Mouse (Mus musculus) limb, embryonic 12.5 days (tissue): ENCODE results near the gene Abcc1. TPM values are rescaled to one million over a fixed set of nuclear protein-coding genes. Genes with fewer than 3 reads are reported as not detected.

Experiments used
- ATAC-seq: fragments of 200-750 bp; cut with Nextera tagmentation; 2 replicates; pipeline ENCODE4 v1.8.0; 2017; ENCODE audit warnings: low read depth, moderate TSS enrichment; ENCODE audit not compliant: insufficient number of reproducible peaks, insufficient read depth, low FRiP score, low TSS enrichment
- H3K27ac ChIP-seq: fragments of 300-500 bp; sonication (generic); 2 replicates; pipeline ENCODE4 v1.5.1; 2016; ENCODE audit warnings: mild to moderate bottlenecking, moderate library complexity
- H3K27me3 ChIP-seq: fragments of 300-500 bp; sonication (generic); 2 replicates; pipeline ENCODE4 v1.6.1; 2016; ENCODE audit warnings: mild to moderate bottlenecking, moderate library complexity
- H3K36me3 ChIP-seq: fragments of 300-500 bp; sonication (generic); 2 replicates; pipeline ENCODE4 v1.6.1; 2016; ENCODE audit warnings: mild to moderate bottlenecking, moderate library complexity
- H3K4me1 ChIP-seq: fragments of 300-500 bp; sonication (generic); replicated peaks from 2 replicates; pipeline ENCODE4 v1.6.1; 2016
- H3K4me2 ChIP-seq: fragments of 300-500 bp; sonication (generic); 2 replicates; pipeline ENCODE4 v1.6.1; 2016; ENCODE audit warnings: mild to moderate bottlenecking, moderate library complexity
- H3K4me3 ChIP-seq: fragments of 300-500 bp; sonication (generic); replicated peaks from 2 replicates; pipeline ENCODE4 v1.5.1; 2016; ENCODE audit warnings: mild to moderate bottlenecking
- H3K9ac ChIP-seq: fragments of 300-500 bp; sonication (generic); replicated peaks from 2 replicates; pipeline ENCODE4 v1.6.1; 2016; ENCODE audit warnings: mild to moderate bottlenecking, moderate library complexity
- H3K9me3 ChIP-seq: fragments of 300-500 bp; sonication (generic); 2 replicates; pipeline ENCODE4 v1.6.1; 2016; ENCODE audit warnings: mild to moderate bottlenecking, moderate library complexity
- WGBS: fragments of 180-500 bp; shearing (Covaris S2); methylation state at CpG from one replicate; pipeline ENCODE4 v1.1.7; 2016; 5-methylcytosine and 5-hydroxymethylcytosine counted together
- polyA plus RNA-seq: library from polyadenylated mRNA; unstranded; fragments of >200 nt; fragmentation: Nextera tagmentation; extraction: Ambion mirVana; gene quantifications from 2 replicates; pipeline ENCODE4 v1.2.1, GENCODE M21; 2016

Gene Abcc1
- polyA plus RNA-seq, 1 experiment from 2014 or later, result 9.6 TPM

- 47% methylated on average over 6 of the region's 6 CpGs for WGBS
Measured at GRCm38 (mm10) chr16:14444059-14444855, 82.9 kb downstream of the Abcc1 start.

DNA sequence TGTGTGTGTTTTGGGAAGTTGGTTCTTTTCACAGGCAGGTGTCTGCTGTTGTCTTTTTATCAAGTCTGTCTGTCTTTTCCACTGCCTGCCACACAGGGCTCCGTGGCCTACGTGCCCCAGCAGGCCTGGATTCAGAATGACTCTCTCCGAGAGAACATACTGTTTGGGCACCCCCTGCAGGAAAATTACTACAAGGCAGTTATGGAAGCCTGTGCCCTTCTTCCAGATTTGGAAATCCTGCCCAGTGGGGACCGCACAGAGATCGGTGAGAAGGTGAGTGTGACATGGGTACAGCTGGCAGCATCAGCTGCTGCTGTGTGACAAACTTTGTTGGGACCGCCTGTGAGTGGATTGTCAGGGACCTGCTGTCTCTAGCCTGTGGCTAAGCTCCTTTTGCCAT lies 83.8 kb downstream of the Abcc1 start:
- Histone ChIP-seq H3K9me3 (no peaks in the 10 kb centered on the region), H3K4me3 (no peak overlapping the region), H3K9ac (no peak overlapping the region), H3K36me3 (peaks cover 43% of the 10 kb centered on the region), H3K4me1 (peaks cover 15% of the 10 kb centered on the region), H3K27ac (no peak overlapping the region), H3K27me3 (no peaks in the 10 kb centered on the region), H3K4me2 (no peak overlapping the region)
- no peak for ATAC-seq
- 89% methylated on average over 6 of the region's 6 CpGs for WGBS

More at GRCm38 (mm10) chr16:14444059-14444855, 82.9 kb downstream of the Abcc1 start:
- H3K27me3 ChIP-seq, result no peaks in the 10 kb centered on the region
- H3K9ac ChIP-seq, result no peak overlapping the region
- H3K4me3 ChIP-seq, result no peak overlapping the region
- no peaks in the 10 kb centered on the region for H3K9me3 ChIP-seq
- peaks cover 15% of the 10 kb centered on the region for H3K4me1 ChIP-seq
- peaks cover 42% of the 10 kb centered on the region for H3K36me3 ChIP-seq
- H3K4me2 ChIP-seq, result no peak overlapping the region
- peak; percentile 61; the same call in 1 of the 2 replicates for ATAC-seq
- H3K27ac ChIP-seq, result peak overlapping the region; percentile 57

DNA sequence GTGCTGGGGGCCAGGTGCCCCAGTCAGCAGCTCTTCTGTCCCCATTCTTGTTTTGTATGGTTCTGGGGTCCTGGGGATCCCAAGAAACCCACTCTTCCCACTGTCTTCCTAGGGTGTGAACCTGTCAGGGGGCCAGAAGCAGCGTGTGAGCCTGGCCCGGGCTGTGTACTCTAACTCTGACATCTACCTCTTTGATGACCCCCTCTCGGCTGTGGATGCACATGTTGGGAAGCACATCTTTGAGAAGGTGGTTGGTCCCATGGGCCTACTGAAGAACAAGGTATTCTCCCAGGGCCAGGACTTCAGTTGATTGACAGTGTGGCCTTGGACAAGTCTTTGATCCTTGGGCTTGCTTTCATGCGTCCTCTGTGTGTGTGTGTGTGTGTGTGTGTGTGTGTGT lies 86.0 kb downstream of the Abcc1 start:
- Histone ChIP-seq H3K4me2 (no peak overlapping the region), H3K36me3 (peaks cover 41% of the 10 kb centered on the region), H3K27me3 (no peaks in the 10 kb centered on the region), H3K4me3 (no peak overlapping the region), H3K4me1 (peaks cover 15% of the 10 kb centered on the region), H3K9ac (no peak overlapping the region), H3K27ac (no peak overlapping the region), H3K9me3 (no peaks in the 10 kb centered on the region)
- 93% methylated on average over 4 of the region's 4 CpGs for WGBS
- no peak for ATAC-seq

GRCm38 (mm10) chr16:14448307-14448706 lies 86.9 kb downstream of the Abcc1 start:
- Histone ChIP-seq H3K4me2 (no peak overlapping the region), H3K9me3 (no peaks in the 10 kb centered on the region), H3K4me1 (peaks cover 13% of the 10 kb centered on the region), H3K36me3 (peaks cover 35% of the 10 kb centered on the region), H3K4me3 (no peak overlapping the region), H3K27ac (no peak overlapping the region), H3K9ac (no peak overlapping the region), H3K27me3 (no peaks in the 10 kb centered on the region)
- WGBS, result 94% methylated on average over 8 of the region's 8 CpGs
- no peak for ATAC-seq

DNA sequence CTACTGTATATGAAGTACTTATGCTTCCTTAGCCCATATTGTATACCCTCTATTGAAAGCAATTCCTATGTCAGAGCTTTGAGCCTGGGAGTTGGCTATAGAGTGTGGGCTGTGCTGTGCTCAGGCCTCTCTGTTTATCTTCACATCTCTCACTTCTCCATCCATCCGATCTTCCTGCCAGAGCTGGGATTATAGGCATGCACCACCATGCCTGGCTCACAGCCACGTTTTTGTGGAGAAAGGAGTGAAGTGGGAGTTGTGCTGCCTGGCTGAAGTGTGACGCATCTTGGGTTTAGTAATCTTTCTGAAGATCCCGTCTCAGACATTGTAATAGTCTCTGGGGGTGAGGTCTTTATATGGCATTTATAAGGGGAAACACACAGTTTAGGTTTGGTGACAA lies 88.5 kb downstream of the Abcc1 start:
- no peak overlapping the region for H3K4me3 ChIP-seq
- WGBS, result 88% methylated on average over 4 of the region's 4 CpGs
- ATAC-seq, result no peak
- no peaks in the 10 kb centered on the region for H3K9me3 ChIP-seq
- peaks cover 39% of the 10 kb centered on the region for H3K36me3 ChIP-seq
- no peaks in the 10 kb centered on the region for H3K4me1 ChIP-seq
- no peaks in the 10 kb centered on the region for H3K27me3 ChIP-seq
- no peak overlapping the region for H3K4me2 ChIP-seq
- H3K27ac ChIP-seq, result no peak overlapping the region
- no peak overlapping the region for H3K9ac ChIP-seq

GRCm38 (mm10) chr16:14451374-14452046 lies 90.2 kb downstream of the Abcc1 start:
- H3K36me3 ChIP-seq, result peaks cover 30% of the 10 kb centered on the region
- no peak overlapping the region for H3K4me3 ChIP-seq
- no peaks in the 10 kb centered on the region for H3K27me3 ChIP-seq
- 63% methylated on average over 5 of the region's 5 CpGs for whole genome bisulfite sequencing
- no peaks in the 10 kb centered on the region for H3K4me1 ChIP-seq
- ATAC-seq, result no peak
- no peak overlapping the region for H3K4me2 ChIP-seq
- no peak overlapping the region for H3K9ac ChIP-seq
- no peaks in the 10 kb centered on the region for H3K9me3 ChIP-seq
- H3K27ac ChIP-seq, result no peak overlapping the region

DNA sequence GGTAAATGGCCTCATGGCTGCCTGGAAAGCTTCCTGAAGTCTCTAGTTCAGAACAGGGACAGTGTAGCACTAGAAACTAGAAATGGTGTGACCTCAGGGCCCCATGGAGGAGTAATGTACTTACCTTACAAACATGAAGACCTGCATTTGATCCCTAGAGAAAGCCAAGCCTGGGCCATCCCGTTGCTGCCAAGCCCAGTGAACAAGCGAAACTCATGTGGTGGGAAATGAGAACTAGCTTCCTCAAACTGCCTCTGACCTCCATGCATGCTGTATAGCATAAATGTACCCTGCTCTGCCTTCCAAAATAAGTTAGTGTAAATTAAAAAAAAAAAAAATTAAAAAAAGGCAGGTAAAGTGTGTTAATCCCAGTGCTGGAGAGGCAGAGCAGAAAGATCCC lies 101.2 kb downstream of the Abcc1 start:
- no peak for ATAC-seq
- Histone ChIP-seq H3K4me1 (no peaks in the 10 kb centered on the region), H3K36me3 (peaks cover 72% of the 10 kb centered on the region), H3K4me3 (no peak overlapping the region), H3K27me3 (no peaks in the 10 kb centered on the region), H3K9me3 (no peaks in the 10 kb centered on the region), H3K27ac (no peak overlapping the region), H3K9ac (no peak overlapping the region), H3K4me2 (no peak overlapping the region)
- 96% methylated on average over 2 of the region's 2 CpGs for WGBS

- H3K27me3 ChIP-seq, result no peaks in the 10 kb centered on the region
- H3K4me3 ChIP-seq, result no peak overlapping the region
- ATAC-seq, result no peak
- H3K4me1 ChIP-seq, result no peaks in the 10 kb centered on the region
- no peak overlapping the region for H3K9ac ChIP-seq
- WGBS, result 92% methylated on average over 6 of the region's 6 CpGs
- no peak overlapping the region for H3K4me2 ChIP-seq
- no peaks in the 10 kb centered on the region for H3K9me3 ChIP-seq
- peaks cover 70% of the 10 kb centered on the region for H3K36me3 ChIP-seq
- H3K27ac ChIP-seq, result no peak overlapping the region
Measured at GRCm38 (mm10) chr16:14465016-14465415, 103.7 kb downstream of the Abcc1 start.

- peaks cover 74% of the 10 kb centered on the region for H3K36me3 ChIP-seq
- 84% methylated on average over 2 of the region's 2 CpGs for WGBS
- no peak for ATAC-seq
Measured at GRCm38 (mm10) chr16:14468351-14468750, 107.0 kb downstream of the Abcc1 start.

GRCm38 (mm10) chr16:14468841-14469240 lies 107.5 kb downstream of the Abcc1 start:
- Histone ChIP-seq H3K4me2 (no peak overlapping the region), H3K27ac (no peak overlapping the region), H3K9ac (no peak overlapping the region), H3K4me3 (no peak overlapping the region), H3K27me3 (no peaks in the 10 kb centered on the region), H3K9me3 (no peaks in the 10 kb centered on the region), H3K36me3 (peaks cover 79% of the 10 kb centered on the region), H3K4me1 (no peaks in the 10 kb centered on the region)
- no peak for ATAC-seq
- WGBS, result 89% methylated on average over 5 of the region's 5 CpGs

More at GRCm38 (mm10) chr16:14468351-14468750, 107.0 kb downstream of the Abcc1 start:
- no peak overlapping the region for H3K4me2 ChIP-seq
- H3K4me3 ChIP-seq, result no peak overlapping the region
- no peak overlapping the region for H3K9ac ChIP-seq
- H3K4me1 ChIP-seq, result no peaks in the 10 kb centered on the region
- H3K27me3 ChIP-seq, result no peaks in the 10 kb centered on the region
- H3K27ac ChIP-seq, result no peak overlapping the region
- H3K9me3 ChIP-seq, result no peaks in the 10 kb centered on the region

GRCm38 (mm10) chr16:14472171-14472570 lies 110.8 kb downstream of the Abcc1 start:
- peaks cover 61% of the 10 kb centered on the region for H3K36me3 ChIP-seq
- no peak for ATAC-seq

More at GRCm38 (mm10) chr16:14472171-14472570, 110.8 kb downstream of the Abcc1 start:
- WGBS, result 88% methylated on average over 5 of the region's 5 CpGs
- Histone ChIP-seq H3K9me3 (no peaks in the 10 kb centered on the region), H3K4me2 (no peak overlapping the region), H3K27ac (no peak overlapping the region), H3K9ac (no peak overlapping the region), H3K4me3 (no peak overlapping the region), H3K4me1 (no peaks in the 10 kb centered on the region), H3K27me3 (no peaks in the 10 kb centered on the region)
